Mouse (Mus musculus) right cerebral cortex, postnatal 14 days (tissue): ENCODE measurements at regions not wholly inside any gene's neighbourhood (a gene's known extent, or its start where the extent isn't known, plus 50 kb on each side); places are given as distances from the start of the nearest gene placed in this dataset.
"Not testable (repeated sequence)": the region's sequence is repeated elsewhere in the genome, so short reads cannot be mapped to it uniquely, and the experiment has no call there.

ENCODE experiments used
- DNase-seq: peaks from one replicate; pipeline ENCODE4 v3.0.0; 2022

GRCm38 (mm10) chr17:50346451-50347192 lies 53.2 kb upstream of the Dazl start:
- DNase-seq = no peak

- DNase-seq = not testable (repeated sequence)
Measured at GRCm38 (mm10) chr17:50353818-50354217, 60.4 kb upstream of the Dazl start.

- no peak for DNase-seq
Measured at GRCm38 (mm10) chr17:50354357-50354756, 60.9 kb upstream of the Dazl start.

DNA sequence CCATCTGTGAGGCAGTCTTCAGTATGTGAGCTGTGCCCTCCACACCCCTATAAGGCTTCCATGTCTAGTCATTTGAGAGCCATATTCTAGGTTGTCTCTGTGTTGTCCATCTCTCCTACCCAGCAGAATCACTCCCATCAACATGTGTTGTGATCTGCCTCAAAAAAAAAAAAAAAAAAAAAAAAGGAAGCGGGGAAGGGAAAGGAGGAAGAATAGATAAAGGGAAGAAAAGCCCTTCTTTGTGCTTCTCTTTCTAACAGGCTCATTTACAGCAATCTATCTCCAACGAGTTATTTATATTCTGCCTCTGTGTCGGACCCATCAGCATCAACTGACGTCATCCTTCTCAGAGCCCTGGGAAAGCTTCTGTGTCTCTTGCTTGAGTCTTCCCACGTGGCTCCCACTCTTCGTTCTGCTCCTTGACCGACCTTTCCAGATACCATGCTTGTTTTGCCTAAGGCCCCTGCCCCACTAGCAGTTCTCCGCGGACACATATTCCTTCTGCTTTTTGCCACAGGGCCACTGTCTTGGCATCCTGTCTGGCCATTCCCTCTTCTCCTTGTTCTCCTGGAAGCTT lies 68.3 kb upstream of the Dazl start:
- no peak for DNase-seq

- DNase-seq = no peak
Measured at GRCm38 (mm10) chr17:50365396-50365795, 72.0 kb upstream of the Dazl start.

DNA sequence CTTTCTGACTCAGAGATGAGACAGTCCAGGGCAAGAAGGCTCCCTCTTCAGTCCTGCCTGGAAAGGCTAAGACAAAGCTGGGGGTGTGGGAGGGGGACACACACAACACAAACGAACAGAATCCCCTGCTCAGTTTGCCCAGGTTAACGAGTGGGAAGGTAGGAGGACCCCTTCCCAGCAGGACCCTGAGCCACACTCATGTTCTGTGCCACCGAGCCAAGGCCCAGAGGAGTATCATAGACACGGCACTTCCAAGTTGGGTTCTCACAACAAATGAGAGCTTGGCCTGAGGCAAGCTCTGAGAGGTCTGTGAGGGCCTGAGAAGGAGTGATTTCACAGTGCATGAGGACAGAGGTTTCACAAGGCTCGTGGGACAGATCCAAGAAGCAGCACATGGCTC lies 72.7 kb upstream of the Dazl start:
- DNase-seq = no peak

- DNase-seq = no peak
Measured at GRCm38 (mm10) chr17:50369216-50369875, 75.9 kb upstream of the Dazl start.

- no peak for DNase-seq
Measured at GRCm38 (mm10) chr17:50370484-50370883, 77.0 kb upstream of the Dazl start.

- DNase-seq = no peak
Measured at GRCm38 (mm10) chr17:50373496-50374141, 80.2 kb upstream of the Dazl start.

DNA sequence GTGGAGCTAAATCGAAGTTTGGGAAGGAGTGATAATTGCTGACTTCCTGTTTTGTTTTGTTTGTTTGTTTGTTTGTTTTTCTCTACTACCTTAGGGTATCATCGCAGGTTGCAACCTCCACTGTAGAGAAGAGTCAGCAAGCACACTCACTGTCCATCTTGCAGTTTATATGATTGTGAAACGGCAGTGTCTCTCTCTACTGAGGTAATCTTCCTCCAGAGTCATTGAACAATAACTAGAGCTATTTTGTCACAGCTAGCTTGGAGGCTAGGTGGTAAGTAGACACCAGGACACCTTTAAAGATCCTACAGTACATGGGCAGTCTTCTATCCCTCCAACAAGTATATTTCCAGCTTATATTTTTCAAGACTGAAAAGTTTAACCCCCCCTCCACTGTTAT lies 82.0 kb upstream of the Dazl start:
- DNase-seq = no peak

GRCm38 (mm10) chr17:50376708-50377107 lies 83.3 kb upstream of the Dazl start:
- no peak for DNase-seq

DNA sequence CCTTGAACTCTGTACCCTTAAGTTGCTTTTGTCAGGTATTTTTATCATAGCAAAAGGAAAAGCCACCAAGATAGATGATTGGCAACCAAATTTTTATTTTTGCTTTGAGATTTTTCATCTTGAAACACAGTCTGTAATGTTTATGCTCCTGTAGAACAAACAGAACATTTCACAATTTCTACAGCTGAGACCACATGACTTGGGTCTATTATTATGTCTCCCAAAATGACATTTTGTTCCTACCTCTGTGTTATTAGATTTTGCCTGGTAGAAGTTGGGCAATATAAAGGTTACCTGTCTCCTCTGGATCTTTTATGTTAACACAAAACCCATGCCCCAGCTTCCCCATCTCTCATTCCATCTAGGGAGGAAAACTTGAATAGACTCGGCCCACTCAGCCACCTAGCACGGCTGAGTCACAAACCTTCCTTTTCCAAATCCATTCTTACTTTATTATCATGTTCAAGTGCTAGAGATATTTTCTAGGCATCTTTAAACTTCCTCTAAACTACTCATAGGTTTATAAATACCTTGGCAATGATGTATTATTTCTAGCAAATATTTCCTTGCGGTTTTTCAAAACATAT lies 84.8 kb upstream of the Dazl start:
- no peak for DNase-seq

DNA sequence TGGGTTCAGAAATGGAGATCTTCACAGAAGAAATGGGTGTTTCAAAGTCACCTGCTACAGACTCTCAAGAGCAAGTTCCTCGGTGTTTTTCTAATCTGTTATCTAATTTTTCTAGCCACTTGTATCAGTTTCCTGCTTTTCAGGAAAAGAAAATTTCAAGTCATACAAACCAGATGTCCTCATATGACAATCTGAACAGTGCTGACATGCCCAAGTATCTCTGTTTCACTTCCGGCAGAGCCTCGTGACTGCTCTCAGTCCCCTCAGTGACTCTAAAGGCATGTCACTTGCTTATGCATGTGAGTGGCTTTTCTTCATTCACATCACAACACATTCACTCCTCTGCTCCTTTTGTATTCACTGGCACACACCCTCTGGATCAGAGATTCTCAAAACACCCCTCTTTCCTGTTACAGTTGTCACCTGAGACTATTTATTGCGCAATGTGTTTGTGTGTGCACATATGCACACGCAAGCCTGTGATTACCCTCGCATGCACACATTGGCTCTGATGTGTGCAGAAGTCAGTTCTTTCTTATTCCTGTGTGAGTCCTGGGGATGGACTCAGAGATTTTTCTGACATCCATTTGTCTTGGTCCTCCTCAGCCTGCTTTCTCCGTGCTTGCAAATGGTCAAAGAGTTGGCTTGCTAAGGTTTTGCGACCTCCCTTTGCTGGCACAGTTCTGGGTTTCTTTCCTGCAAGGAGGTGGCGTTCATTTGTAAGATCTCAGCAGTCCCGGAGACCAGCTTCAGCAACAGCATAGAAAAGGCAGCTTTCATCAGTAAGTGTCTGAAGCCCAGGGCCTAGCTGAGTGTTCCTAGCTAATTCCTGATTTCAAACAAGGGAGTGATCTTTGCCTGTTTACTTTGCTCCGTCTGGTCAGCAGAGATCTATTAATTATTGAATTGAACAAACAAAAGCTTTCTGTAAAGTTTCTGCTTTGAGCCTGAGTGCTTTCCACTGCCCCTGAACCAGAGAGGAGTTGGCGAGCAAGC lies 95.6 kb upstream of the Dazl start:
- DNase-seq = no peak

- DNase-seq = no peak
Measured at GRCm38 (mm10) chr17:50390151-50390550, 96.7 kb upstream of the Dazl start.

- no peak for DNase-seq
Measured at GRCm38 (mm10) chr17:50391207-50391606, 97.8 kb upstream of the Dazl start.

GRCm38 (mm10) chr17:50391996-50392395 lies 98.6 kb upstream of the Dazl start:
- DNase-seq = no peak

DNA sequence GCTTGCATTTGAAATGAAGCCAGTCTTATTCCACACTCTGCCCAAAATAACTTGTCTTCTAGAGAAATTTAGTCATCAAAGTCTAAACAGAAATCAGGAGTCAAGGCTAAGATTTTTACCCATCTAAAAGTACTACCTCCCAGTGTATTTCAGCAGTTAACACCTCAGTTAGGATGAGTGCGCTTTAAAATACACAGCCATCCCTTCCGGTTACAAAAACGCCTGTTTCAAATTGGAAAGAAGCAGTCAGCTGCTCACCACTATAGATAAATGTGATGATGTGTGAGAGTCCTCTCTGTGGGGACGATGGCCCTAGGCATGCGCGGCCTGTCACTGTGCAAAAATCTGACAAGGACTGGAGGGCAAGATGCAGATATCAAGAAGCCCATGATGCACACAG lies 99.0 kb upstream of the Dazl start:
- DNase-seq = no peak

GRCm38 (mm10) chr17:50392966-50393365 lies 99.5 kb upstream of the Dazl start:
- no peak for DNase-seq

DNA sequence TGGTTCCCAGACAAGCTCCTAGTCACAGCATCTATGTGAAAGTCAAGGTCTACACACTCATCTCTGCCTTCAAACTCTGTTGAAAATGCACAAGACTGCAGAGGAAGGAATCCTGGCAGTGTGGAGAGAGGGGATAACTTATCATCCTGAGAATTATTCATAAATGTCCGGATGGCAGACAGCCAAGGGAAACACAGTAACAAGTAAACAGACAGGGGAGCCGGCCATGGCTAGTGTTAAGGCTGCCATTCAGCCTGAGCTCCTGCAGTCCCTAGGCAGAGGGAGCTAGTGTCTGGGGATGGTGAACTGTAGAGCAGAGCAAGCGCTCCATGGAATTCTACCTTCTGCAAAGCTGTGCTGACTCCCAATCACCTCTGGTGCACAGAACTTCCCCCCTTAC lies 100.3 kb upstream of the Dazl start:
- no peak for DNase-seq

- DNase-seq = no peak
Measured at GRCm38 (mm10) chr17:50394801-50395200, 101.4 kb upstream of the Dazl start.

- DNase-seq = no peak
Measured at GRCm38 (mm10) chr17:50395669-50396068, 102.2 kb upstream of the Dazl start.

- no peak for DNase-seq
Measured at GRCm38 (mm10) chr17:50397324-50397723, 103.9 kb upstream of the Dazl start.
